Mouse (Mus musculus): ENCODE results near the gene Fam71d. TPM values are rescaled to one million over a fixed set of nuclear protein-coding genes. Genes with fewer than 3 reads are reported as not detected.

Fam71d gene
- polyA plus RNA-seq, 1 experiment from 2014 or later: not detected

GRCm38 (mm10) chr12:78778423-78779067 is 87.2 kb downstream of the Fam71d start:
- Histone ChIP-seq H3K36me3 (no peaks in the 10 kb centered on the region), H3K4me1 (peaks cover 7% of the 10 kb centered on the region; the same call in 1 of the 2 replicates), H3K27ac (no peak overlapping the region), H3K27me3 (no peaks in the 10 kb centered on the region), H3K9ac (no peak overlapping the region), H3K4me2 (no peak overlapping the region), H3K4me3 (no peak overlapping the region), H3K9me3 (no peaks in the 10 kb centered on the region)
- WGBS: 55% methylated on average over 4 of the region's 4 CpGs
- ATAC-seq (ENCODE audit: insufficient number of reproducible peaks, low FRiP score, low TSS enrichment, low read depth): no peak

Other genes starting within 250 kb of the Fam71d start
- gene Mpp5, start 57.4 kb downstream of the Fam71d start, polyA plus RNA-seq (2015; fragmentation: Nextera tagmentation; extraction: Ambion mirVana): 15.6 and 17.5 TPM in 2 replicates
- gene Atp6v1d, start 170.1 kb downstream of the Fam71d start, polyA plus RNA-seq (2015; fragmentation: Nextera tagmentation; extraction: Ambion mirVana): 63.8 and 66.9 TPM in 2 replicates
- gene Eif2s1, start 170.3 kb downstream of the Fam71d start, polyA plus RNA-seq (2015; fragmentation: Nextera tagmentation; extraction: Ambion mirVana): 187 and 190 TPM in 2 replicates
- 7.3 and 8.7 TPM in 2 replicates for gene Plek2, start 215.4 kb downstream of the Fam71d start, polyA plus RNA-seq (2015; fragmentation: Nextera tagmentation; extraction: Ambion mirVana)

Measured in limb, embryonic 15.5 days (tissue).